In the genomic region with DNA sequence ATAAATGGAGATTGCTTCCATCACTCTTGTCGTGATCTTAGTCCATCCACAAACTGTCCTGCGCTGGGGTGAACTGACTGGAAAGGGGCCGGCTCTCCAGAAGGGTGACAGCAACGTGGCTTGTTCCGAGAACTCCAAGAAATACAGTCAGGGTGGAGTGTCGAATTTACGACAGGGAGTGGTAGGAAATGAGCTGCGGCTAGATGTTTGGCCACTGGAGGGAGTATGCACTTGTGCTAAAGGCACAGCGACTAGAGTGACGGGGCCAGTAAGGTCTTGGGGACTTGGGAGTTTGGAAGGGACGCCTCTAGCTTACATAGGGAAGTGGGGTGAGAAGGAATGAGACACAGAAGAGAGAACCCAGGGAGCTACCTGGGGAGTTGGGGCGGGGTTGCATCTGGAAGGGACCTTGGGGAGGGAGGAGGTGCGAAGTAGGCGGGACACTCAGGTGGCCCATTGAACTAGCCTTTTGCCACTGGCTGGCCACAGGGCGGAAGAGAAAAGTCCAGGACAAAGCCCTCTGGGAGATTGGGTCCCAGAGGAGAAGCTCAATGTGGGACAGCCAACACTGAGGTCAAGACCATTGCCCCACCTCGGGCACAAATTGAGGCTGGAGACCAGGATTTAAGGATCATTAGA, we compare ENCODE assay signal across 8 mouse cellular contexts. TPM values are rescaled to one million over a fixed set of nuclear protein-coding genes. Genes with fewer than 3 reads are reported as not detected.
DNase-seq lines count a peak whose midpoint lies in the region; ATAC-seq and TF ChIP-seq lines count a peak whose summit lies in the region.

TSS of gene Gmfg (plus strand) at position 516 of the 639 bp plus-strand sequence.

- H3K4me1 ChIP-seq in CH12.LX (ENCODE audit: control insufficient read depth in 1 of 2, insufficient read depth in 2 of 2): peaks cover 10 to 63% of the 10 kb centered on the region in 2 experiments; a peak in 3 of 4 replicates
- H3K4me1 ChIP-seq in heart, embryonic 15.5 days (replicated peaks): peaks cover 39% of the 10 kb centered on the region
- peaks cover 40% of the 10 kb centered on the region for H3K4me1 ChIP-seq in liver, embryonic 16.5 days (ENCODE audit: control insufficient read depth, low read depth, low read length)
- H3K4me1 ChIP-seq in neural tube, embryonic 12.5 days: peaks cover 23% of the 10 kb centered on the region
- H3K4me1 ChIP-seq in testis, adult 2 months (ENCODE audit: control insufficient read depth, insufficient read depth, low read length): peaks cover 7% of the 10 kb centered on the region

- no peaks in the 10 kb centered on the region for H3K9me3 ChIP-seq in CH12.LX (replicated peaks; ENCODE audit: low read length)
- no peaks in the 10 kb centered on the region for H3K9me3 ChIP-seq in heart, embryonic 15.5 days (replicated peaks)
- H3K9me3 ChIP-seq in liver, embryonic 16.5 days (replicated peaks; ENCODE audit: control insufficient read depth, low read length): no peaks in the 10 kb centered on the region
- H3K9me3 ChIP-seq in neural tube, embryonic 12.5 days: no peaks in the 10 kb centered on the region

- peak; percentile 9; the same call in 1 of the 2 replicates for ATAC-seq in heart, embryonic 15.5 days (replicated peaks; ENCODE audit: insufficient number of reproducible peaks, insufficient read depth, low FRiP score, low read depth)
- ATAC-seq in liver, embryonic 16.5 days (ENCODE audit: low read depth): peak; percentile 20
- peak; percentile 48 for ATAC-seq in neural tube, embryonic 12.5 days (ENCODE audit: low FRiP score, low read depth)

- dilution Hi-C loops in CH12.LX (cut with MboI; ENCODE audit: extremely low pct_ligation_motif_present, extremely low pct_unique_long_range_greater_than_20kb, low sequenced_read_pairs): no loop called here

- H3K79me2 ChIP-seq in CH12.LX (replicated peaks; ENCODE audit: control insufficient read depth, extremely low read depth, insufficient read depth, poor library complexity, severe bottlenecking): peaks cover 4% of the 10 kb centered on the region

- DNase-seq in CH12.LX (ENCODE audit: extremely low read depth): peak; percentile 89
- DNase-seq in c-Kit-positive CD71-negative TER-119-negative erythroid progenitor cells, embryonic 14.5 days (ENCODE audit: low read depth): peak; percentile 82
- DNase-seq in fibroblast of lung, adult 2 months (ENCODE audit: low read depth): peak; percentile 67
- DNase-seq in kidney, postnatal 25 days: peak; percentile 87 to 91

- H3K4me2 ChIP-seq in CH12.LX (ENCODE audit: insufficient read depth, low read depth, poor library complexity, severe bottlenecking): peak within 1 kb of the TSS; percentile 86
- peak within 1 kb of the TSS; percentile 82 for H3K4me2 ChIP-seq in heart, embryonic 15.5 days
- H3K4me2 ChIP-seq in liver, embryonic 16.5 days (ENCODE audit: low read depth, low read length): peak within 1 kb of the TSS; percentile 94
- H3K4me2 ChIP-seq in neural tube, embryonic 12.5 days (replicated peaks): peak within 1 kb of the TSS; percentile 71

- TF ChIP-seq RAD21 in CH12.LX (IDR thresholded peaks at IDR 0.05; ENCODE audit: low read depth, low read length): peak; percentile 74

- H3K36me3 ChIP-seq in CH12.LX (replicated peaks in 1 of 2; ENCODE audit: control insufficient read depth in 1 of 2, insufficient read depth in 1 of 2, low read length in 1 of 2): peaks cover 0 to 14% of the 10 kb centered on the region in 2 experiments
- H3K36me3 ChIP-seq in heart, embryonic 15.5 days: no peaks in the 10 kb centered on the region
- no peaks in the 10 kb centered on the region for H3K36me3 ChIP-seq in liver, embryonic 16.5 days (ENCODE audit: control insufficient read depth, insufficient read depth)
- peaks cover 6% of the 10 kb centered on the region; the same call in 1 of the 2 replicates for H3K36me3 ChIP-seq in neural tube, embryonic 12.5 days
- H3K36me3 ChIP-seq in testis, adult 2 months (ENCODE audit: control insufficient read depth, insufficient read depth, low read length): no peaks in the 10 kb centered on the region

- peak within 1 kb of the TSS; percentile 53 for H3K27ac ChIP-seq in CH12.LX (ENCODE audit: insufficient read depth, low read depth)
- H3K27ac ChIP-seq in heart, embryonic 15.5 days: peak within 1 kb of the TSS; percentile 81
- H3K27ac ChIP-seq in liver, embryonic 16.5 days (ENCODE audit: low read length): peak within 1 kb of the TSS; percentile 87
- H3K27ac ChIP-seq in neural tube, embryonic 12.5 days: 0 out of 2 replicates have a peak within 1 kb of the TSS, but pooled peaks have one; percentile 2
- H3K27ac ChIP-seq in testis, adult 2 months (ENCODE audit: control insufficient read depth, insufficient read depth, low read depth, low read length): peak within 1 kb of the TSS; percentile 84

- no peak for TF ChIP-seq EP300 in CH12.LX (IDR thresholded peaks at IDR 0.05; ENCODE audit: low read length)

- 2% methylated on average over 16 of the region's 16 CpGs for WGBS in heart, embryonic 15.5 days
- WGBS in liver, embryonic 16.5 days (ENCODE audit: insufficient replicate concordance): 7% methylated on average over 16 of the region's 16 CpGs
- WGBS in neural tube, embryonic 12.5 days: 2% methylated on average over 16 of the region's 16 CpGs

- TF ChIP-seq CTCF in CH12.LX (conservative IDR thresholded peaks at IDR 0.05 in 1 of 2, IDR thresholded peaks at IDR 0.05 in 1 of 2; ENCODE audit: low read depth in 2 of 2, low read length in 2 of 2): peak in 1 of 2 experiments; percentile 91; a peak in 3 of 4 replicates
- TF ChIP-seq CTCF in testis, adult 2 months (IDR thresholded peaks at IDR 0.05; ENCODE audit: control insufficient read depth, insufficient read depth, insufficient replicate concordance, low read depth, low read length): peak; percentile 51; the same call in 1 of the 2 replicates

- H3K27me3 ChIP-seq in CH12.LX (replicated peaks): no peaks in the 10 kb centered on the region
- H3K27me3 ChIP-seq in heart, embryonic 15.5 days: no peaks in the 10 kb centered on the region
- no peaks in the 10 kb centered on the region for H3K27me3 ChIP-seq in liver, embryonic 16.5 days (ENCODE audit: control insufficient read depth, insufficient read depth, low read depth, low read length)
- no peaks in the 10 kb centered on the region for H3K27me3 ChIP-seq in neural tube, embryonic 12.5 days (replicated peaks)
- H3K27me3 ChIP-seq in testis, adult 2 months (ENCODE audit: control insufficient read depth, insufficient read depth, low read length): no peaks in the 10 kb centered on the region

- in situ Hi-C loops in CH12.LX (cut with MboI; ENCODE audit: low pct_ligation_motif_present, low pct_unique_long_range_greater_than_20kb, low sequenced_read_pairs): loop anchor here (5.0 kb wide), 1 partner anchor 95 kb away; no protein-coding TSS in a partner anchor

- peak within 1 kb of the TSS; percentile 55 to 79 (median 76) for H3K4me3 ChIP-seq in CH12.LX (replicated peaks in 1 of 3; ENCODE audit: low read depth in 2 of 3, low read length in 2 of 3, poor library complexity in 1 of 3)
- H3K4me3 ChIP-seq in heart, embryonic 15.5 days: peak within 1 kb of the TSS; percentile 95
- H3K4me3 ChIP-seq in liver, embryonic 16.5 days (ENCODE audit: low read depth, low read length): peak within 1 kb of the TSS; percentile 85
- peak within 1 kb of the TSS; percentile 84 for H3K4me3 ChIP-seq in neural tube, embryonic 12.5 days
- peak within 1 kb of the TSS; percentile 96 for H3K4me3 ChIP-seq in testis, adult 2 months (ENCODE audit: control insufficient read depth, low read depth, low read length)

- H3K9ac ChIP-seq in CH12.LX (ENCODE audit: insufficient read depth, low read depth): peak within 1 kb of the TSS; percentile 67
- H3K9ac ChIP-seq in heart, embryonic 15.5 days: peak within 1 kb of the TSS; percentile 71
- H3K9ac ChIP-seq in liver, embryonic 16.5 days (ENCODE audit: low read depth, low read length): peak within 1 kb of the TSS; percentile 77
- H3K9ac ChIP-seq in neural tube, embryonic 12.5 days: peak within 1 kb of the TSS; percentile 53

- TF ChIP-seq POLR2A in CH12.LX (IDR thresholded peaks at IDR 0.05; ENCODE audit: low read depth, low read length): 0 out of 2 replicates have a peak, but pooled peaks have one; percentile 35
- TF ChIP-seq POLR2A in testis, adult 2 months (IDR thresholded peaks at IDR 0.05; ENCODE audit: control insufficient read depth, low read depth, low read length): no peak

TF ChIP-seq in CH12.LX, 34 proteins besides CTCF, POLR2A, EP300 and RAD21 (continues in another document):
- TF ChIP-seq MXI1 (IDR thresholded peaks at IDR 0.05; ENCODE audit: low read depth, low read length) (peak; percentile 56; the same call in 1 of the 2 replicates), MAFK (IDR thresholded peaks at IDR 0.05; ENCODE audit: insufficient replicate concordance, low read length) (no peak), JUND (conservative IDR thresholded peaks at IDR 0.05; ENCODE audit: low read depth, low read length) (no peak), USF1 (IDR thresholded peaks at IDR 0.05; ENCODE audit: low read depth, low read length) (no peak), ZMIZ1 (IDR thresholded peaks at IDR 0.05; ENCODE audit: low read depth, low read length) (no peak), USF2 (conservative IDR thresholded peaks at IDR 0.05; ENCODE audit: low read depth, low read length) (no peak), ZC3H11A (IDR thresholded peaks at IDR 0.05; ENCODE audit: low read depth, low read length) (0 out of 2 replicates have a peak, but pooled peaks have one; percentile 12), NELFE (IDR thresholded peaks at IDR 0.05; ENCODE audit: low read depth, low read length) (peak; percentile 48; the same call in 1 of the 2 replicates), JUN (IDR thresholded peaks at IDR 0.05; ENCODE audit: insufficient read depth, low read depth, low read length) (no peak), BHLHE40 (IDR thresholded peaks at IDR 0.05; ENCODE audit: low read depth, low read length) (no peak; the same call in 1 of the 2 replicates), ETS1 (conservative IDR thresholded peaks at IDR 0.05; ENCODE audit: low read depth, low read length) (no peak), TBP (conservative IDR thresholded peaks at IDR 0.05; ENCODE audit: low read depth, low read length) (no peak), ZKSCAN1 (IDR thresholded peaks at IDR 0.05; ENCODE audit: borderline replicate concordance, low read depth, low read length) (no peak), KAT2A (IDR thresholded peaks at IDR 0.05; ENCODE audit: insufficient replicate concordance, low read length) (0 out of 2 replicates have a peak, but pooled peaks have one; percentile 40), CHD1 (IDR thresholded peaks at IDR 0.05; ENCODE audit: low read depth, low read length) (no peak)

RNA-seq across cellular contexts. Expression of gene Gmfg, which starts in this region (rescaled TPM):
- 64.3 and 87.9 TPM in 2 replicates for total RNA-seq in CH12.LX (2012; rRNA removed)
- 51.6 and 52.3 TPM in 2 replicates for total RNA-seq in CH12.LX (2014; rRNA removed)
- polyA plus RNA-seq in CH12.LX (2012; ENCODE audit: insufficient read length, low read depth): 45.1 and 45.9 TPM in 2 replicates
- polyA plus RNA-seq in heart, embryonic 15.5 days (2015; fragmentation: Nextera tagmentation; extraction: Ambion mirVana): 9.6 and 20.9 TPM in 2 replicates
- 35.6 and 38.6 TPM in 2 replicates for polyA plus RNA-seq in liver, embryonic 16.5 days (2015; fragmentation: Nextera tagmentation; extraction: Ambion mirVana)
- 6.6 and 8.1 TPM in 2 replicates for polyA plus RNA-seq in neural tube, embryonic 12.5 days (2016; fragmentation: Nextera tagmentation; extraction: Ambion mirVana)
- polyA plus RNA-seq in testis, adult 2 months (2012; rRNA removed): 7.8 and 8.8 TPM in 2 replicates

Comparison
In these comparisons a context has a peak if more than half of its experiments do, and no peak if none do; other contexts are left out.
1. Peak in every context shown above with its lines: DNase-seq, ATAC-seq, H3K4me3 ChIP-seq and H3K27ac ChIP-seq.
2. H3K27ac ChIP-seq: peak in every context shown above with its lines; median percentile 87 in liver, embryonic 16.5 days; 84 in testis, adult 2 months; 81 in heart, embryonic 15.5 days; 53 in CH12.LX; 2 in neural tube, embryonic 12.5 days.